Mouse (Mus musculus) MEL (cell line): ENCODE data around the gene Hsd17b13.

Source experiments
- CHD2 ChIP-seq: IDR thresholded peaks from 2 replicates; pipeline ENCODE4 v1.6.1; 2011; ENCODE audit warnings: low read length, improper control_type of control experiment
- CTCF ChIP-seq, 3 experiments: IDR thresholded peaks in 2 of 3; conservative IDR thresholded peaks in 1 of 3; 2 replicates each; pipeline ENCODE4 v1.5.1; 2011 to 2012; ENCODE audit warnings: low read length in 3 of 3, low read depth in 2 of 3, mild to moderate bottlenecking in 2 of 3, improper control_type of control experiment in 1 of 3, inconsistent platforms in 1 of 3, mixed read lengths in 1 of 3, moderate library complexity in 1 of 3; ENCODE audit not compliant: control insufficient read depth in 1 of 3, insufficient read depth in 1 of 3, poor library complexity in 1 of 3, severe bottlenecking in 1 of 3
- JUND ChIP-seq: IDR thresholded peaks from 2 replicates; pipeline ENCODE4 v1.6.1; 2011; ENCODE audit warnings: low read depth, mild to moderate bottlenecking, improper control_type of control experiment, low read length
- MAFK ChIP-seq: IDR thresholded peaks from 2 replicates; pipeline ENCODE4 v1.6.1; 2011; ENCODE audit warnings: low read depth, mild to moderate bottlenecking, low read length, improper control_type of control experiment, borderline replicate concordance
- MXI1 ChIP-seq: IDR thresholded peaks from 2 replicates; pipeline ENCODE4 v1.6.1; 2011; ENCODE audit warnings: mild to moderate bottlenecking, low read depth, low read length, improper control_type of control experiment
- POLR2A ChIP-seq, 2 experiments: IDR thresholded peaks; 2 replicates each; pipeline ENCODE4 v1.6.1; 2011 to 2012; ENCODE audit warnings: low read length in 2 of 2, mild to moderate bottlenecking in 2 of 2, control low read depth in 1 of 2, improper control_type of control experiment in 1 of 2, low read depth in 1 of 2, moderate library complexity in 1 of 2; ENCODE audit not compliant: control insufficient read depth in 1 of 2, insufficient read depth in 1 of 2, poor library complexity in 1 of 2
- POLR2AphosphoS2 ChIP-seq: IDR thresholded peaks from 2 replicates; pipeline ENCODE4 v1.6.1; 2011; ENCODE audit warnings: low read length, improper control_type of control experiment
- RCOR1 ChIP-seq: IDR thresholded peaks from 2 replicates; pipeline ENCODE4 v1.6.1; 2012; ENCODE audit warnings: low read depth, mild to moderate bottlenecking, inconsistent platforms, low read length, improper control_type of control experiment
- SIN3A ChIP-seq: IDR thresholded peaks from 2 replicates; pipeline ENCODE4 v1.6.1; 2012; ENCODE audit warnings: low read length, improper control_type of control experiment, inconsistent platforms
- TAL1 ChIP-seq: IDR thresholded peaks from 2 replicates; pipeline ENCODE4 v1.6.1; 2012; ENCODE audit warnings: mild to moderate bottlenecking, inconsistent platforms, low read length, moderate library complexity, mixed read lengths
- TCF12 ChIP-seq: IDR thresholded peaks from 2 replicates; pipeline ENCODE4 v1.6.1; 2014; ENCODE audit warnings: low read depth, mild to moderate bottlenecking, inconsistent platforms, low read length, improper control_type of control experiment, moderate library complexity

DNA sequence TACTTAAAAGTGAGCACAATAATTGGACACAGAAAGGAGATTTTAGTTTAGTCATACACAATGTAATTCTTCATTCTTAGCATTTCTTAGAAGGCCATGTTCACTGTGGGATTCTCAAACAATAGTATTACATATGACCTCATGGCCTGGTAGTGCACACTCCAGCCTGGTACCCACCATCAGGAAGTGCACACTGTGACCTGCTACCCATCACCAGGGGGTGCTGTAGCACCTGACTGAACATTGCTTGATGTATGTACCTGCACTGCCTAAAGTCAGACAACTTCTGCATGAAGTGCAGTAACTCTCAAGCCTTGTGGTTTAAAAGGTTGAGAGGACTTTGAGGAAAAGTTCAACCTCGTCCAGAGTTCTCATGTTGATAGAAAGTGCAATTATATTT is 16.4 kb upstream of the Hsd17b13 start:
- no peak for TF ChIP-seq POLR2AphosphoS2
- TF ChIP-seq RCOR1 = no peak
- TF ChIP-seq CTCF (IDR thresholded peaks at IDR 0.05 in 2 of 3, conservative IDR thresholded peaks at IDR 0.05 in 1 of 3; ENCODE audit: control insufficient read depth in 1 of 3, insufficient read depth in 1 of 3, low read depth in 2 of 3, low read length in 3 of 3, poor library complexity in 1 of 3, severe bottlenecking in 1 of 3) = peak; percentile 47 to 75 (median 48)
- no peak for TF ChIP-seq TAL1
- TF ChIP-seq TCF12 = no peak
- TF ChIP-seq MAFK = no peak
- no peak for TF ChIP-seq POLR2A (IDR thresholded peaks at IDR 0.05; ENCODE audit: control insufficient read depth in 1 of 2, insufficient read depth in 1 of 2, low read depth in 1 of 2, low read length in 2 of 2, poor library complexity in 1 of 2)
- TF ChIP-seq JUND = no peak
- TF ChIP-seq SIN3A = no peak
- TF ChIP-seq CHD2 = no peak
- TF ChIP-seq MXI1 = no peak
